Mouse (Mus musculus) liver, embryonic 14.5 days (tissue): ENCODE results near the gene Satb2.

ENCODE experiments used
- CTCF ChIP-seq: IDR thresholded peaks from 2 replicates; pipeline ENCODE4 v1.5.1; 2016; ENCODE audit warnings: antibody characterized with exemption, low read depth, control low read depth
- EP300 ChIP-seq: IDR thresholded peaks from 2 replicates; pipeline ENCODE4 v1.6.1; 2016; ENCODE audit warnings: antibody characterized with exemption, low read depth

DNA sequence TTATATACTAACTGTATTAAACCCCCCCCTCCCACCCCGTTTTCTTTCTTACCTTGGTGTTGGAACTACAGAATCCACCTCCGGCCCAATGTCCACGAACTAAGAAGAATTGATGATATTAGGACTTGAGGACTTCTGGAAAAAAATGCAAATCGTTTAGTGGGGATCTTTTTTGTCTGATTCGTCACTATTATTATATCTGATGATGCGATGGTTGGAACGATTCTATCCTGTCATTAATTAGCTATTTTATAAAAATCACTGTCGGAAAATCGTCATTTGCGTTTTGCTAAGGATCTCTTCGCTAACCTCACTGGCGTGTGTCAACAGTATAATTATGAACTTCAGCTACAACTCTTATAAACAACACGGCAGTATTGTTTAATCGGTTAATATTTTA lies 4.3 kb downstream of the Satb2 start:
- no peak for TF ChIP-seq EP300
- no peak for TF ChIP-seq CTCF
